Mouse (Mus musculus) CD4-positive naive resting alpha-beta T cell, adult 57 days (primary cell): ENCODE measurements around the gene Vmn2r66. TPM values are rescaled to one million over a fixed set of nuclear protein-coding genes. Genes with fewer than 3 reads are reported as not detected.

Experiments used
- total RNA-seq: library from RNA; stranded (reverse); gene quantifications from one replicate; pipeline ENCODE4 v1.2.4, GENCODE M21; 2023

The Vmn2r66 gene
- not detected for total RNA-seq

GRCm38 (mm10) chr7:85012168-85012567 lies at the start of gene Vmn2r66:
Vmn2r66 (minus strand) TSS chr7:85012268.

GRCm38 (mm10) chr7:84964015-84964414 lies 48.1 kb downstream of the Vmn2r66 start, which contains the start of gene Vmn2r65:
Vmn2r65 (minus strand) TSS chr7:84964115.

Other genes starting within 250 kb of the Vmn2r66 start
- gene Olfr291, start 158.7 kb downstream of the Vmn2r66 start, total RNA-seq, result not detected
- gene Vmn2r65, start 48.2 kb downstream of the Vmn2r66 start, total RNA-seq, result not detected
- not detected for gene Vmn2r67, start 143.7 kb upstream of the Vmn2r66 start, total RNA-seq
- gene Vmn2r68, start 225.5 kb upstream of the Vmn2r66 start, total RNA-seq, result not detected